Mouse (Mus musculus) MEL (cell line): ENCODE results near the gene Amacr.

Experiments used
- E2F4 ChIP-seq: IDR thresholded peaks from 2 replicates; pipeline ENCODE4 v1.6.1; 2011; ENCODE audit warnings: low read depth, low read length, improper control_type of control experiment, borderline replicate concordance
- GABPA ChIP-seq: IDR thresholded peaks from 2 replicates; pipeline ENCODE4 v1.6.1; 2012; ENCODE audit warnings: low read depth, mild to moderate bottlenecking, inconsistent platforms, low read length, improper control_type of control experiment, moderate library complexity
- HCFC1 ChIP-seq: IDR thresholded peaks from 2 replicates; pipeline ENCODE4 v1.6.1; 2012; ENCODE audit warnings: low read depth, mild to moderate bottlenecking, inconsistent platforms, low read length, improper control_type of control experiment, moderate library complexity
- TAL1 ChIP-seq: IDR thresholded peaks from 2 replicates; pipeline ENCODE4 v1.6.1; 2012; ENCODE audit warnings: mild to moderate bottlenecking, inconsistent platforms, low read length, moderate library complexity, mixed read lengths

- TF ChIP-seq TAL1 (no peak), GABPA (no peak), HCFC1 (no peak), E2F4 (no peak)
These were observed 18.9 kb downstream of the Amacr start, which contains the start of gene Slc45a2 for GRCm38 (mm10) chr15:11000421-11000820.
